Mouse (Mus musculus): Measurements from ENCODE around the gene Wnt5b. TPM values are rescaled to one million over a fixed set of nuclear protein-coding genes. Genes with fewer than 3 reads are reported as not detected.

The Wnt5b gene
- total RNA-seq, 2 experiments from 2014 or later, result 2.0 TPM

DNA sequence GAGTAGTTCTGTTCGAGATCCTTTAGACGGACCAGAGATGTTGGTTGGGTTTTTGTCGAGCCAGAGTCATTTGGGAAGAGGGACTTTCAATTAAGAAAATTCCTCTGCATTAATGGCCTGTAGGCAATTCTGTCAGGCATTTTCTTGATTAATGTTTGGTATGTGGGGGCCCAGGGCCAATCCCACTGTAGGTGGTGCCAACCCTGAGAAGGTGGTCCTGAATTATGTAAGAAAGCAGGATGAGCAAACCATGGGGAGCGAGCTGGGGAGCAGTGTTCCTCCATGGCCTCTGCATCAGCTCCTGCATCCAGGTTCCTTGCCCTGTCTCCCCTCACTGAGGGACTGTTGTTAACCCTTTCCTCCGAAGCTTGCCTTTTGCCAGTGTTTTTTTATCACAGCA is 30.7 kb downstream of the Wnt5b start:
- Histone ChIP-seq H3K4me3 (no peak overlapping the region), H3K27ac (no peak overlapping the region)
- TF ChIP-seq CTCF (conservative IDR thresholded peaks at IDR 0.05), result no peak
- no peak for DNase-seq (ENCODE audit: low spot score in 2 of 2)

DNA sequence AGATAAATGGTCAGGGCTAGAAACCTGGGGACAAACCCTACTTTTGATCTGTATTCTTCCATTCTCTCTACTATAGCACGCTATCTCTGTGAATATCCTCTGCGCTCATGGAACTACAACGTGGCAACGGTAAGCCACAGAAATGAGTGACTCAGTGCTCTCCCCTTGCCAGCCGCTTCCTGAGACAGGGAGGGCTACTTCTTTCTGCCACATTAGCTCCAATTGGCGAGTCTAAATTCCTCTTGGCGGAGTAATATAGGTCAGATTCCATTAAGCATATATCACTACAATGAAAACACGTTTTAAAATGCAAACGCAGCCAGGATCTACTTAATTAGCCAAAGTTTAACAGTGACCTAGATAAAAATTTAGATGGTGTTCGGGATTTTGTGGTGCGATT is 31.4 kb downstream of the Wnt5b start:
- no peak for DNase-seq (ENCODE audit: low spot score in 2 of 2)
- H3K27ac ChIP-seq, result no peak overlapping the region
- no peak overlapping the region for H3K4me3 ChIP-seq
- no peak for TF ChIP-seq CTCF (conservative IDR thresholded peaks at IDR 0.05)

DNA sequence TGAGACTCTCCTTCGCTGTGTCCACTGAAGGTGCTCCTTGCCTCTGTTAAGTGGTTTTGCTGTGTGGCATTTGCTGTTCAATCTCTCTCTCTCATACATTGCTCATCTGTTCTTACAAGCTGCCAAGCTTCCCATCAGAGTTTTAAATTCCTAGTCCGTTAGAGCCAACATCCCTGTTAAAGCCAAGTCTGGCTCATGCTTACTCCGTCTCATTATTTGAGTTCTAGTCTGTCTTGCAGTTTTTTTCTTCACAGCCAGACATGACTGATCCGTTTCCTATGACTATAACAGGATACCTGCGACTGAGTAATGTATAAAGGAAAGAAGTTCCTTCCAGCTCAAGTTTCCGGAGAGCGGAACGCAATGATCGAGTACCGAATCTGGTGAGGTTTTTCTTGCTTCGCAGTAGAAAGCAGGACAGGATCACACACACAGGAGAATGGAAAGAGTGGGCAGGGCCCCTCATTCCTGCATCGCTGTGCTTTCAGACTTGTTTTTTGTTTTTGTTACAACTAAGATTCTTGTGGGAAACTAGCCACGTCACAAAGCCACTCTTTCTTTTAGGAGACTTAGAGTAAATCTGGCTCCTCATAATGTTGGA is 34.6 kb downstream of the Wnt5b start:
- DNase-seq (ENCODE audit: low spot score in 2 of 2), result peak in 1 of 2 experiments; percentile 38
- TF ChIP-seq CTCF (conservative IDR thresholded peaks at IDR 0.05), result no peak
- no peak overlapping the region for H3K27ac ChIP-seq
- H3K4me3 ChIP-seq, result no peak overlapping the region

DNA sequence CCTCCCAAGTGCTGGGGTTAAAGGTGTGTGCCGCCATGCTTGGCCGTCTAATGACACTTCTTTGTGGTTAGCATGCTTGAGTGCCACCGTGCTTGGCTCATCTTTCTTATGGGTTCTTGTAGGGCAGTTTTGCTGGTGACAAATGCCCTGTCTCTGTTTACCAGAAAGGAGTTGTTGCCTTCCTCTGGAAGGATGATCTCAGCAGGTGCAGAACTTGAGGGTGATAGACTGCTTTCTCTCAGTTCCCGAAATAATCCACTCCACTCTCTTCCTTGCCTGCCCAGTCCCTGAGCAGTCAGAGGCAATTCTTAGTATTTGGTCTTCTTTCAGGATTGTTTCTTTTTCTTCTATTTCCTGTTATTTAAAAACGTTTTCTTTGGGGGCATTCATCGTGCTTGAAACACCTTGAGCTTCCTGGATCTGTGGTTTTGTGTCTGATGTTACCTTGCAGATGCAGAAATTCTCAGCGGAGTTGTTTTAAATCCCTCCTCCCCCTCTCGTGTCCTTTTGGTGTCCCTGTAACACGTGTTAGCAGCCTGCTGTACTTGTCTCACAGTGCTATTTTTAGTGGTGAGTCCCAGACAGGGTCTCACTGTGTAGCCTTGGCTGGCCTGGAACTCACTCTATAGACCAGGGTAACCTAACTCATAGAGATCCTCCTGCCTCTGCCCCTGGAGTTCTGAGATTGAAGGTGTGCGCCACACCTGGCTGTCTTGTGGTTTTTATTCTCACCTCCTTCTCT is 35.3 kb downstream of the Wnt5b start:
- H3K27ac ChIP-seq, result no peak overlapping the region
- TF ChIP-seq CTCF (conservative IDR thresholded peaks at IDR 0.05), result no peak
- no peak overlapping the region for H3K4me3 ChIP-seq
- no peak for DNase-seq (ENCODE audit: low spot score in 2 of 2)

DNA sequence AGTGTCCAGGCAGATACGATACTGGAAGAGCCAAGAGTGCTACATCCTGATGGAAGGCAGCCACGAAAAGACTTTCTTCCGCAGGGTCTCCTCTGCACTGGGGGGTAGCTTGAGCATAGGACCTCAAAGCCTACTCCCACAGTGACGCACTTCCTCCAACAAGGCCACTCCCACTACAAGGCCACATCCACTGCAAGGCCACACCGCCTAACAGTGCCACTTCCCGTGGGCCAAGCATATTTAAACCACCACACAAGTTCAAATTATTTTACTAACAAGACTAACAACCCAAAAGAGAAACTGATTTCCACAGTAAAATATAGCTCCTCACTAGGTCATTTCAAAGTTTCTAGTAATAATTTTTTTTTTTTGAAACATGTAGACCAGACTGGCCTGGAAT is 35.9 kb downstream of the Wnt5b start:
- no peak overlapping the region for H3K4me3 ChIP-seq
- no peak for TF ChIP-seq CTCF (conservative IDR thresholded peaks at IDR 0.05)
- DNase-seq (ENCODE audit: low spot score in 2 of 2), result no peak
- no peak overlapping the region for H3K27ac ChIP-seq

DNA sequence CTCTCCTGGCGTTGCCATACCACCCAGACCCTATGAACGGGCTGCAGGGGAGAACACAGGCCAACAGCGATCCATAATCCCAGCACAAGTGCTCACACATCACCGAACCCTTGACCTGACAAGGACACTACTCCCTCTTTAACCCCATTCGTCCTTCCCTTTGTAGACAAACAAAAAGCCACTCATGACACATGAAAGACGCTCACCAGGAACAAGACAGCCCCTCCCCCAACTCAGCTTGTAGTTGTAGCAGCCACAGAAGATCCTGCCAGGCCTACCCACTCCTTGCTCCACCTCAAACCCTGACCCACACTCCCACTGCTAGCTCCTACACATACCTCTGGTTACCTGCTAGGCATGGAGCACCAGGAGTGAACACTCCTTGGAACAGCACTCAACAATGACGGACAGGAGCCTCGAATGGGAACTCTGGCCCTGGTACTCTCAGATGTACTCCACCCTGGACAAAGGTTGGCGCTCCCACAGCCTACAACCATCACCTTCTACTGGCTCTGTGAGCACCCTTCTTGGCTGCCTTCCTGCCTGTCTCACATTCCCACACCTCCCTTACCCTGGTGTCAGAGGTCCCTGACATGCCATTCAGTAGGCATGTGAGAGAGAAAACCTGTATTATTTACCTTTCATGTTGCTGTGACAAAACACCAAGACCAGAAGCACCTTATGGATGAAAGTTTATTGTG is 38.5 kb downstream of the Wnt5b start:
- no peak for TF ChIP-seq CTCF (conservative IDR thresholded peaks at IDR 0.05)
- Histone ChIP-seq H3K27ac (no peak overlapping the region), H3K4me3 (no peak overlapping the region)
- no peak for DNase-seq (ENCODE audit: low spot score in 2 of 2)

DNA sequence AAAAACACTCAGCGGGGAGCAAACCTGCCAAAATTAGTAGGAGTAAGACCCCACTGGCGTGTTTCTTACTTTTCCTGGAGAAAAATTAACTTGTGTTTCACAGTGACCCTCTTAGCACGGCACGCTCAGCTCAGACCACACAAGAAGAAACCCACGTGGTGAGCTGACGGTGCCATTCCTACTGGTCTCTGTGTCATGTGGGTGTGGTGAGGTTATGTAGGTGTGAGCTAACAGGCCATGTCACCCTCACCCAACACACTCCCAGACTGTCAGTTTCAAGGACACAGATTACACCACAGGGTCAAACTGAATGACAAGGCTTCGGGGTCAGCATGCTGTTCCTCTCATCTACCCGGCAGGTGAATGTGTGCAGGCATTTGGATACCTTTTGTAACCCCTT is 39.4 kb downstream of the Wnt5b start:
- no peak for TF ChIP-seq CTCF (conservative IDR thresholded peaks at IDR 0.05)
- Histone ChIP-seq H3K27ac (no peak overlapping the region), H3K4me3 (no peak overlapping the region)
- DNase-seq (ENCODE audit: low spot score in 2 of 2), result no peak

DNA sequence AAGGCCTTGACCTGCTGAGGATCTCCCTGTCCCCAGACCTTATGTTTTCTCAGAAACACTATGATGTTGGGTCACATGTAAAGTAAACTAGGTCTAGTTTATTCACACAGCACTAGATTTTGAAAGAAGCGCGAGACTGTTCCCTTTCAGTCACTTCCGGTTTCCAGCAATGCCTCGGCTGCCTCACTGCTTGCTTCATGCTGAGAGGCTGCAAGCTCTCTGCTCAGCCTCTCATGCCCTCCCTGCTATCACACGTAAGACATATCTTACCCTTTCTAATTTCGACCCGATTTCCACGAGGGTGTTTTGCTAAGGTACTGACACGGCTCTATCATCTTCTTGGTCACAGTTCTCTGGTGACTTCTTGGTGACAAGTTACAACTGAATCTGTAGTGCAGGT is 42.1 kb downstream of the Wnt5b start:
- H3K27ac ChIP-seq, result no peak overlapping the region
- H3K4me3 ChIP-seq, result no peak overlapping the region
- TF ChIP-seq CTCF (conservative IDR thresholded peaks at IDR 0.05), result no peak
- DNase-seq (ENCODE audit: low spot score in 2 of 2), result no peak

DNA sequence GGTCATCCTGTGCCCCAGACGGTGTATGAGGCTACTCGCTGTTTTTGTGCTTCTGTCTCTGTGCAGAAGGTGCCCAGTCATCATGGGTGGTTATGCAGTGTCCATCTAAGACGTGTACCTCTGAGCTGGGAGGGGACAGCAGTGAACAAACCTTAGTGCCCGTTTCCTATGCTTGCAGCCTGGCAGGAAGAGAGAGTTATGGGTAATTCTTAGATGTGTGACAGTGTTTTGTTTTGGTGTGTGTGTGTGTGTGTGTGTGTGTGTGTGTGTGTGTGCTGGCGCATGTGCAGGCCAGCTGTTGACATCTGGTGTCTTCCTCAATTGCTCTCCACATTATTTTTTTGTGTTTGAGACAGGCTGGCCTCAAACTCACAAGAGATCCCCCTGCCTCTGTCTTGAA is 44.1 kb downstream of the Wnt5b start:
- no peak overlapping the region for H3K4me3 ChIP-seq
- DNase-seq (ENCODE audit: low spot score in 2 of 2), result no peak
- no peak for TF ChIP-seq CTCF (conservative IDR thresholded peaks at IDR 0.05)
- no peak overlapping the region for H3K27ac ChIP-seq

DNA sequence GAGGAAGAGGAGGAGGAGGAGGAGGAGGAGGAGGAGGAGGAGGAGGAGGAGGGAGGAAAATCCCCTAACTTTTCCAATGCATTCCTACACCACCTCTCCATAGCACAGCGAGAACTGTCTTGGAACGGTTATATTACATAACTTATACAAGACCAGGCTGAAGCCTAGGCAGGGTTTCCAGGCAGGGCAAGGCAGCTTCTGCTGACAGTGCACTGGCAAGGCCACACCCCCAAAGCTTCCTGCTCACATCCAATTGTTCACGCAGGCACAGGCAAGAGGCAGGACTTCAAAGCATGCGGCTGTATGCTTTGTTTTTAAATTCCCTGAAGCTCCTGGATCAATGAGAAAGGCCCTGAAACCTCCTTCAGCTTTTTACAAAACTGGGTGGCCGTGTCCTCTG is 44.9 kb downstream of the Wnt5b start:
- TF ChIP-seq CTCF (conservative IDR thresholded peaks at IDR 0.05), result no peak
- Histone ChIP-seq H3K27ac (no peak overlapping the region), H3K4me3 (no peak overlapping the region)
- no peak for DNase-seq (ENCODE audit: low spot score in 2 of 2)

DNA sequence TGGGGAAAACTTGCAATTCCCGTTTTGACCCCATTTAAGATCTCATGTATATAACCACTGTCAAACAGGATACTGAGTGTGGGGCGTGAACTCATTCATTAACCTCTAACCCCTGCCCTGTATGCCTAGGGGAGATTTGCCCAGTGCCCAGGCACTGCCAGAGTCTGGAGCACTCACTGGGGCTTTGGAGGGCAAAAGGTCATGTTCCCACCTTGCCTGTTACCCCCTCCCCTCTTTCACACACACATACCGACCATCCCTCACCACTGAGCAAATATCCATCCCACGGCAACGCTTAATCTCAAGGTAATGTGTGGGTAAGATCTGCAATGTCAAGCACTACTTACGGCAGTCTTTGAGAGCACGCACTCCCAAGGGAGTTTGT is 51.5 kb downstream of the Wnt5b start:
- H3K27ac ChIP-seq, result no peak overlapping the region

DNA sequence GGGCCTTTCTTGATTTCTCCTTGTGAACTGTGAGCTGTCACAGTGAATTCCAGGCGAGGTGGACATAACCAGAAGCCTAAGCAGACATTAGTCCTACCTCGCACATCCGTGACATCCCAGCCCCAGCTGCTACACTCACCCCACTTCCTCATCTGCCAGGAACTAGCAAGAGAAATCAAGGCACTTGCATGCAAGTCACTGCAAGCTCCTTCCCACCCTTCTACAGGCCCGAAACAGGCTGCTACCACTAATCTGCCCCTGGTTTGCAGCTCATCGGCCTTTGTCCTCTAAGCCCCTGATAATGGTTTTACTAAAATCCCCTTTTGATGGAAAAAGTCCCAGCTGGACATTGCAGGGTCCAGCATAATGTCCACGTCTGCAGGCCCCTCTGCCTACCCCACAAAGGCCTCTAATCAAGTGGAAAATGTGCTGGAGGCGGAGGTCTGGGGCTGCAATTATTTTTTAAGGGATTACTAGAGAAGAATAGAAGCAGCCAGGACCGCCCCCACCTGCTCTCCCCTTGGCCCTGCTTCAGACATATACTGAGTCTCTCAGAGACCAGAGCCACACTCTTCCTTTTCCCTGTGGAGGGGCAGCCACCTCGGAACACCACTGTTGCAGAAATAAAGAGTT is 52.0 kb downstream of the Wnt5b start:
- no peak for DNase-seq (ENCODE audit: low spot score in 2 of 2)
- TF ChIP-seq CTCF (conservative IDR thresholded peaks at IDR 0.05), result no peak
- no peak overlapping the region for H3K4me3 ChIP-seq
- no peak overlapping the region for H3K27ac ChIP-seq

More for the DNA sequence above, 51.5 kb downstream of the Wnt5b start:
- no peak overlapping the region for H3K4me3 ChIP-seq
- no peak for DNase-seq (ENCODE audit: low spot score in 2 of 2)
- TF ChIP-seq CTCF (conservative IDR thresholded peaks at IDR 0.05), result no peak

DNA sequence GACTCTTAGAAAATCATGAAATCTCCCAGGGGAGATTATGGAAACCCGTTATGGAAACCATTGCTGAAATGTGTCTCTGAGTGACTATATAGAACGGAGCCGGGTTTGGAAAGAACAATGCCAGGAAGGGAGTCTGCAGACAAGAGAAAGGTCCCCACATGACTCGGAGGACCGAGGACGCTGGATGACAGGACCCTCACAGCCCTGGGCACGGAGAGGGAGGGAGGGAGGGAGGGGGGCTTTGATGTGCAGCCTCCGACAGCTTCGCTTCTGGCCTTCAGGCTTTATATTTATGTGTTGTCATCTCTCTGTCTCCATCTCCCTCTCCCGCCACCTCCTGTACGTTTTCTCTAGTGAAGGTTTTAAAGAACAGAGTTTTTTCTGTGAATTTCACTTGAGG is 53.1 kb downstream of the Wnt5b start:
- H3K27ac ChIP-seq, result no peak overlapping the region
- TF ChIP-seq CTCF (conservative IDR thresholded peaks at IDR 0.05), result no peak
- DNase-seq (ENCODE audit: low spot score in 2 of 2), result no peak
- H3K4me3 ChIP-seq, result no peak overlapping the region
